Mouse (Mus musculus): Measurements from ENCODE around the gene Ost4. TPM values are rescaled to one million over a fixed set of nuclear protein-coding genes. Genes with fewer than 3 reads are reported as not detected.

Ost4 gene
- 162 to 189 TPM (median 174 TPM) in 4 replicates for total RNA-seq (2023)

GRCm38 (mm10) chr5:30907413-30908059 lies at the start of gene Ost4:
Ost4 (minus strand) TSS chr5:30907788.

GRCm38 (mm10) chr5:30944956-30945781 lies 37.6 kb upstream of the Ost4 start, which contains the start of gene Cgref1:
Cgref1 (minus strand) TSS chr5:30945591.

GRCm38 (mm10) chr5:30921256-30922033 lies 13.9 kb upstream of the Ost4 start, which contains the start of gene Khk:
Khk (plus strand) TSS chr5:30921431.

GRCm38 (mm10) chr5:30913060-30913841 lies 5.7 kb upstream of the Ost4 start, which contains the start of gene Emilin1:
Emilin1 (plus strand) TSS chr5:30913402.

GRCm38 (mm10) chr5:30888337-30889087 lies 19.1 kb downstream of the Ost4 start, which contains the start of gene Agbl5:
Agbl5 (plus strand) TSS chr5:30888694.

GRCm38 (mm10) chr5:30867712-30868111 lies 39.9 kb downstream of the Ost4 start, which contains the start of gene Tmem214:
Tmem214 (plus strand) TSS chr5:30868012.

Other genes with a start within 250 kb of the Ost4 start
- gene Cenpa, start 241.0 kb downstream of the Ost4 start, total RNA-seq (2023) = 251 to 324 TPM (median 306 TPM) in 4 replicates
- not detected in 4 replicates for gene Dpysl5, start 196.2 kb downstream of the Ost4 start, total RNA-seq (2023)
- 7.0 to 11.0 TPM (median 10.1 TPM) in 4 replicates for gene Mapre3, start 93.1 kb downstream of the Ost4 start, total RNA-seq (2023)
- gene Tmem214, start 39.8 kb downstream of the Ost4 start, total RNA-seq (2023) = 39.0 to 46.1 TPM (median 42.0 TPM) in 4 replicates
- gene Agbl5, start 19.1 kb downstream of the Ost4 start, total RNA-seq (2023) = 16.2 to 22.5 TPM (median 17.8 TPM) in 4 replicates
- gene Emilin1, start 5.6 kb upstream of the Ost4 start, total RNA-seq (2023) = 0.72 to 1.4 TPM (median 1.0 TPM) in 4 replicates
- gene Khk, start 13.6 kb upstream of the Ost4 start, total RNA-seq (2023) = 10.8 to 17.2 TPM (median 15.1 TPM) in 4 replicates
- gene Cgref1, start 37.8 kb upstream of the Ost4 start, total RNA-seq (2023) = not detected in 4 replicates
- 172 to 183 TPM (median 175 TPM) in 4 replicates for gene Preb, start 52.6 kb upstream of the Ost4 start, total RNA-seq (2023)
- gene Tcf23, start 60.9 kb upstream of the Ost4 start, total RNA-seq (2023) = not detected in 4 replicates
- gene Atraid, start 140.5 kb upstream of the Ost4 start, total RNA-seq (2023) = 37.9 to 46.1 TPM (median 41.7 TPM) in 4 replicates
- gene Slc5a6, start 141.1 kb upstream of the Ost4 start, total RNA-seq (2023) = 7.6 to 20.0 TPM (median 10.9 TPM) in 4 replicates
- gene Cad, start 147.0 kb upstream of the Ost4 start, total RNA-seq (2023) = 54.8 to 65.9 TPM (median 59.3 TPM) in 4 replicates
- not detected in 4 replicates for gene Dnajc5g, start 198.5 kb upstream of the Ost4 start, total RNA-seq (2023)
- gene Slc30a3, start 200.4 kb upstream of the Ost4 start, total RNA-seq (2023) = 0.25 to 0.92 TPM (median 0.47 TPM) in 4 replicates
- gene Trim54, start 208.9 kb upstream of the Ost4 start, total RNA-seq (2023) = not detected in 4 replicates
- not detected in 4 replicates for gene Ucn, start 231.0 kb upstream of the Ost4 start, total RNA-seq (2023)
- gene Mpv17, start 246.5 kb upstream of the Ost4 start, total RNA-seq (2023) = 17.5 to 21.4 TPM (median 20.8 TPM) in 4 replicates